Mouse (Mus musculus): ENCODE measurements around the gene Dysf. TPM values are rescaled to one million over a fixed set of nuclear protein-coding genes. Genes with fewer than 3 reads are reported as not detected.

The Dysf gene
- polyA plus RNA-seq, 1 experiment from 2014 or later: 12.4 TPM

DNA sequence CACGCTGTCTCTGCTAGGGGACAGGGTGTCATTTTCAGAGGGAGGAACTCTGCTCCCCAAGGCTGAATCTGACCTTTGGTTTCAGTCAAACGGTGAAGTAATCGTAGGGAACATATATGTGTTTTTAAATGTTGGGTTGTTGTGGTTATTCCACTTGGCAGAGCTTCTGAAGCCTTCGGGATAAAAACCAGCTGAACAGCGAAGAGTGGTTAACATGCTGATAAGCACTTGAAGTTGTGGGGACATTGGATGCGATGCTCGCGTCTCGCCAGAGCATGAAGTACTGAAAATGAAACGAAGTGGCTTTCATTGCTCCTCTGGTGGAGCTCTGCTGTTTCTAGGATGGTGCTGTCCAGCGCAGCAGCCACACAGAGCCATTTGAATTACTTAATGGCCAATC, 102.7 kb downstream of the Dysf start:
- WGBS: 45% methylated on average over 11 of the region's 11 CpGs
- H3K4me1 ChIP-seq (replicated peaks): peaks cover 20% of the 10 kb centered on the region
- H3K9me3 ChIP-seq (replicated peaks): no peaks in the 10 kb centered on the region
- 0 out of 2 replicates have a peak overlapping the region, but pooled peaks have one; percentile 17 for H3K27ac ChIP-seq
- no peak overlapping the region for H3K4me3 ChIP-seq
- no peak overlapping the region for H3K9ac ChIP-seq
- ATAC-seq (replicated peaks; ENCODE audit: insufficient number of reproducible peaks, insufficient read depth, low FRiP score, low read depth): no peak
- peaks cover 12% of the 10 kb centered on the region; the same call in 1 of the 2 replicates for H3K27me3 ChIP-seq
- H3K36me3 ChIP-seq: peaks cover 7% of the 10 kb centered on the region; the same call in 1 of the 2 replicates
- H3K4me2 ChIP-seq: no peak overlapping the region; the same call in 1 of the 2 replicates

DNA sequence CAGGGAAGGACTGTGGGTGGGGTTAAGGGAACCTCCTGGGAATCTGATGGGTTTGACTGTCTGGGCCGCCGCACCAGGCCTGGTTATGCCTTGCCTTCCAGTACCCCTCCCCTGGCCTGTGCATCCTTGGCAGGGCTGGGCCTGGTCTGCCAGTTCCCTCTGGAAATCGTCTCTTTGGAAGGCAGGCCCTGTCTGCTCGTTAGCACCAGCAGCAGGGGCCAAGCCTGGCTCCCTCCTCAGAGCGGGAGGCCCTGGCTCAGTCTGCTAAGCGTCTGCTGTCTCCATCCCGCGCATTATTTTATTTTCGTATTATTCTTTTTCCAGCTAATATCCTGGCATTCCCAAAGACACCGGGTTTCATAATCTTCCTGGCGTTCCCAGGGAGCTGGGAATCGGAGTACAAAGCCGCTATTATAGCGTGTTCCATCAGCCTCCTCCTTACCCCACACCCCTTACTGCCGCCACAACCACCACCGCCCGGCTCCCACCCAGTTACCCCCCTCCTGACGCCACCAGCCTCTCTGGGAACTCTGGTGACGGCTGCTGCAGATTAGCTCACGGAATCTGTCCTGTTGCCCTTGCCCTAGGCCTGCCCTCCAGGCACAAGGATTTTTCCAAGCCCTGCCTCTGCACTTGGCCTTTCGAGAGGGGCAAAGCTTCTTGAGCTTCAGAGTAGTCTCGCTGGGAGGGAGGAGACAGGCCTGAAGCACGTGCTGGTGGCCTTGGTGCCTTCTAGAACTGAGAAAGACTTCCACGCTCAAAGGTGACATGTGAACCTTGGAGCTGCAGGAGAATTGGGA, 111.5 kb downstream of the Dysf start:
- ATAC-seq (replicated peaks; ENCODE audit: insufficient number of reproducible peaks, insufficient read depth, low FRiP score, low read depth): no peak
- Histone ChIP-seq H3K4me3 (no peak overlapping the region), H3K4me2 (no peak overlapping the region), H3K9me3 (replicated peaks) (no peaks in the 10 kb centered on the region), H3K36me3 (no peaks in the 10 kb centered on the region), H3K27me3 (no peaks in the 10 kb centered on the region), H3K27ac (no peak overlapping the region), H3K9ac (no peak overlapping the region), H3K4me1 (replicated peaks) (peaks cover 8% of the 10 kb centered on the region)
- 51% methylated on average over 24 of the region's 24 CpGs for WGBS

DNA sequence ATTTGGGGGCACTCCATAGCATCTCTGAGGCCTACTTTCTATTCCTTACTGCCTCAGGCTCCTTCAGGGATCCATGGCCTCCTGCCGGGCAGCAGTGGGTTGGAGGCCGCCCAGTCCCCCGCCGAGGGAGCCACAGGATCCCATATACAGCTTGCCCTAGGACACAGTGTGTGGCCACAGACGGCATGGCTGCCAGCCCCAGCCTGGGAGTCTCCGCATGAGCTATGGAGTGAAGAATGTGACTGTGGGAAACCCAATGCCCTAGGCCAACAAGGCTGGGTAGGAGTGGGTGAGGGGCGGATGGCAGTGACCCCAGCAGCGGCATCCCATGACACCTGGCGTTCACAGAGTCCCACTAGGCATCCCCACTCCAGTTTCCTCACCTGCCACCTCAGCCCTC, 116.2 kb downstream of the Dysf start:
- H3K9ac ChIP-seq: no peak overlapping the region
- H3K9me3 ChIP-seq (replicated peaks): no peaks in the 10 kb centered on the region
- no peaks in the 10 kb centered on the region for H3K27me3 ChIP-seq
- H3K36me3 ChIP-seq: no peaks in the 10 kb centered on the region
- H3K4me2 ChIP-seq: no peak overlapping the region
- peaks cover 8% of the 10 kb centered on the region for H3K4me1 ChIP-seq (replicated peaks)
- no peak overlapping the region for H3K4me3 ChIP-seq
- H3K27ac ChIP-seq: no peak overlapping the region
- ATAC-seq (replicated peaks; ENCODE audit: insufficient number of reproducible peaks, insufficient read depth, low FRiP score, low read depth): no peak
- WGBS: 87% methylated on average over 9 of the region's 9 CpGs

DNA sequence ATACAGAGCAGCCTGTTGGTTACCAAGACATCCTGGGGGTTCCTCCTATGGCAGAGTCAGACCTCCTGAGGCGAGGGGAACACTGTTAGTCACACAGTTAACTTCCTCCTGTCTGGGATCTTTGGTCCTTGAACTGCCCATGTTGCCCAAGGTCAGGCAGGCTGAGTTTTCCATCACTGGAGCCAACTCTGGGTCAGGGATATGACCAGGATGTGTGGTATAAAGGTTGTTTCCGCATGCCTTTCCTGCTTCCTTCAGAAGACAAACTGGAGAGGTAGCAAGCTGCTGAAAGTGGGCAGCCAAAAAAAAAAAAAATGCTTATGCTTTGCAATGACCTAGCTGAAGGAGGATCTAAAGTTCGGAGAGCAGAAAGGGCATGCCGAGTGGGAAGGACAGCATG, 116.7 kb downstream of the Dysf start:
- Histone ChIP-seq H3K4me2 (no peak overlapping the region), H3K9ac (no peak overlapping the region), H3K27ac (no peak overlapping the region), H3K4me3 (no peak overlapping the region), H3K36me3 (no peaks in the 10 kb centered on the region), H3K27me3 (no peaks in the 10 kb centered on the region), H3K4me1 (replicated peaks) (peaks cover 8% of the 10 kb centered on the region), H3K9me3 (replicated peaks) (no peaks in the 10 kb centered on the region)
- 77% methylated on average over 4 of the region's 4 CpGs for WGBS
- no peak for ATAC-seq (replicated peaks; ENCODE audit: insufficient number of reproducible peaks, insufficient read depth, low FRiP score, low read depth)

DNA sequence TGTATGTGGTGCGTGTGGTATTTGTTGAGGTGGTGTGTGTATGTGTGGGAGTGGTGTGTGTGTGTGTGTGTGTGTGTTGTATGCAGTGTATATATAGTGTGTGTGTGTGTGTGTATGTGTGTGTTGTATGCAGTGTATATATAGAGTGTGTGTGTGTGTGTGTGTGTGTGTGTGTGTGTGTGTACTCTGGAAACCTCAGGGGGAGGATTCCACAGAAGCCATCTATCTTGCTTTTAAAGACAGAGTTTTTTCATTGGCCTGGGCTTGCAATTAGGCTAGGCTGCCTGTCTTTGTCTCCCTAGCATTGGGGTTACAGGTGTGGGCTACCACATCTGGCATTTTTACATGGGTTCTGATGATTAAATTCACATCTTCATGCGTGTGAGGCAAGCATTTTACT, 119.8 kb downstream of the Dysf start:
- no peak for ATAC-seq (replicated peaks; ENCODE audit: insufficient number of reproducible peaks, insufficient read depth, low FRiP score, low read depth)
- peaks cover 9% of the 10 kb centered on the region for H3K4me1 ChIP-seq (replicated peaks)
- no peak overlapping the region for H3K4me2 ChIP-seq
- no peak overlapping the region for H3K9ac ChIP-seq
- 83% methylated on average over 2 of the region's 2 CpGs for WGBS
- no peaks in the 10 kb centered on the region for H3K36me3 ChIP-seq
- no peak overlapping the region for H3K4me3 ChIP-seq
- no peak overlapping the region for H3K27ac ChIP-seq
- no peaks in the 10 kb centered on the region for H3K9me3 ChIP-seq (replicated peaks)
- H3K27me3 ChIP-seq: no peaks in the 10 kb centered on the region

DNA sequence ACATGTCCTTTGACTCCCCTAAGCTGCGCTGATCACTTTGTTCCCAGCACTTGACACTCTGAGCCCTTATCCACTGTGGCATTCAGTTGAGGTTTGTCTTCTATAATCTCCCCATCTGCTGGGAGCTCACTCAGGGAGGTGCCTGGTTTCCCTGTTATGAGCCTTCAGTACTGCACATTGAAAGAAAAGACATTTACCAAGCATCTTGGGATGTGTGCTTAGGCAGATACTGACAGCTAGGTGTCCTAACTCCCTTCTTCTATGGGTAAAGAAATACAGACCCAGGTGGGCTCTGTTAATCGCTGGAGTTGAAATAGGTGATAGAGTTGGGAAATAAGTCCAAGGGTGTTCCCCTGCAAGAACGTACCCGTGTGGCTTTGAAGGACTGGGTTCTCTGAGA, 122.5 kb downstream of the Dysf start:
- Histone ChIP-seq H3K9ac (no peak overlapping the region), H3K36me3 (no peaks in the 10 kb centered on the region), H3K4me3 (no peak overlapping the region), H3K4me2 (no peak overlapping the region), H3K27me3 (no peaks in the 10 kb centered on the region), H3K4me1 (replicated peaks) (peaks cover 21% of the 10 kb centered on the region), H3K27ac (no peak overlapping the region), H3K9me3 (replicated peaks) (no peaks in the 10 kb centered on the region)
- ATAC-seq (replicated peaks; ENCODE audit: insufficient number of reproducible peaks, insufficient read depth, low FRiP score, low read depth): no peak
- 87% methylated on average over 4 of the region's 4 CpGs for WGBS

DNA sequence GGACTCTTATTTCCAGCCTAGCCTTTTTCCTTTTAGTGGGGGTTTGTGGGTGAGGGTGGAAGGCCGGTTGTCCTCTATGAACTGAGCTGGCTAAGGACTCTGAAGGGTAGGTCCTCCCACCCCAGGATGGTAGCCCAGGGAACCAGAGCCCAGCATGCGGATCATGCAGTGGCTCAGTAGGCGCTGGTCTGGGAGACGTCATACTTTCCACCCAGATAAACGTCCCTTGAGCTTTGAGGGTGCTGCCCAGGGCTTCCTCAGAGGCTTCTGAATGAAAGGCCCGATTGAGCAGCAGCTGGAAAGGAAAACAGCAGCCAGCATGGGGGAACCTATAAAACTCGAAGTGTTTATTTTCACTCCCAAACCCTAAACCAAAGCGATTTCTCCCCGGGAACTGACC, 123.1 kb downstream of the Dysf start:
- H3K9me3 ChIP-seq (replicated peaks): no peaks in the 10 kb centered on the region
- no peak overlapping the region for H3K4me2 ChIP-seq
- no peak overlapping the region for H3K9ac ChIP-seq
- no peaks in the 10 kb centered on the region for H3K27me3 ChIP-seq
- no peak overlapping the region for H3K4me3 ChIP-seq
- ATAC-seq (replicated peaks; ENCODE audit: insufficient number of reproducible peaks, insufficient read depth, low FRiP score, low read depth): no peak
- 50% methylated on average over 9 of the region's 9 CpGs for WGBS
- no peaks in the 10 kb centered on the region for H3K36me3 ChIP-seq
- 0 out of 2 replicates have a peak overlapping the region, but pooled peaks have one; percentile 17 for H3K27ac ChIP-seq
- H3K4me1 ChIP-seq (replicated peaks): peaks cover 21% of the 10 kb centered on the region

DNA sequence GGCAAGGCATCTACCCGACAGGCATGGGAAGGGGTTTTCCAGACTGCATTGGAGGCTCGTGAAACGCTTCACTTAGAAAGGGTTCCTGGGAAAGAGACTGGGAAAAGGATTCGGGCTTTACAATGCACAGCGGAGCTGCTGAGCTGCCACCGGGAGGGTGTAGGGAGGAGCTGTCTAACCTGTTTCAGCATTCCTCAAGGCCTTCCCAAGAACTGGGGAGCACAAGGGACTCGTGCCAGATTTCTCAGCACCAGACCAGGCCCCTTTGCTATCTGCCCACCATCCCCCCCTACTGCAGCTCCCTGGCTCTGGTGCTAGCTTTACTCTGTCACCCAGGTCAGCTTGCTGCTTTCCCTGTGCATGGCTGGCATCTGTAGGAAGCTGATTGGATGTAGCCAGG, 124.7 kb downstream of the Dysf start:
- ATAC-seq (replicated peaks; ENCODE audit: insufficient number of reproducible peaks, insufficient read depth, low FRiP score, low read depth): no peak
- Histone ChIP-seq H3K4me2 (no peak overlapping the region), H3K4me1 (replicated peaks) (peaks cover 21% of the 10 kb centered on the region), H3K36me3 (no peaks in the 10 kb centered on the region), H3K9ac (no peak overlapping the region), H3K27ac (no peak overlapping the region), H3K9me3 (replicated peaks) (no peaks in the 10 kb centered on the region), H3K4me3 (no peak overlapping the region), H3K27me3 (no peaks in the 10 kb centered on the region)
- 70% methylated on average over 7 of the region's 7 CpGs for WGBS

DNA sequence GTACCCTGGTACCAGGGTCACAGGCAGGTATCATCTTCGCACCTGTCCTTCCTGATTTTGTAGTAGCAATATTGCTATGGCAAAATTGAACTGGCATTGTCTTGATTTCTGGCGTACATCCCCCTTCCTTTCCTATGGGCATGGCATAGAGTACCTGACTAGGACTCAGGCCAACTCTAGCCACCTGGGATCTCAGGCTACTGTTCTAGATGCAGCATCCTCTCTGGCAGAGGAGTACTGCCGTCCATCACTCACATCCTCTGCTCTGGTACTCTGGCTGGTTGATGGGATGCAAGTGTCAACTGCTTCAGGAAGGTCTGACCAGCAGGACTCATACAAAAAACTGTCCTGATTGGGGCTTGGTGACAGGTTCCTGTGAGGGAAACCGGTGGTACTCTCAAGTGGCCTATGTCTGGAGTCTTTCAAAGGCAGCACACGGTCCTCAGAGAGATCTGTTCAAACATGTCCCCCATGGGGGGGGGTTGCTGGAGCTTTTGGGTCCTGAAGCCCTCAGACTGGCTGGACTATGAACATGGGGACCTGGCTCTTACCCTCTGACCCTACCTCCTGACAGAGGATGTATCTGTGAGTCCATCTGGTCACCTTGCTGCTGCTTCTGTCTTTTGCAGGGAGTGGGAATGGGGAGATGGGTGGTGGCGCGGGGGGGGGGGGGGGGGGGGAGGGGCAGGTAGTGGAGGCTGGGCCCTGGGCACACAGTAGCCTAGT, 125.8 kb downstream of the Dysf start:
- no peak overlapping the region for H3K9ac ChIP-seq
- H3K4me1 ChIP-seq (replicated peaks): peaks cover 21% of the 10 kb centered on the region
- no peak for ATAC-seq (replicated peaks; ENCODE audit: insufficient number of reproducible peaks, insufficient read depth, low FRiP score, low read depth)
- WGBS: 62% methylated on average over 5 of the region's 7 CpGs
- no peak overlapping the region for H3K4me3 ChIP-seq
- no peaks in the 10 kb centered on the region for H3K27me3 ChIP-seq
- no peak overlapping the region for H3K4me2 ChIP-seq
- H3K36me3 ChIP-seq: no peaks in the 10 kb centered on the region
- no peak overlapping the region for H3K27ac ChIP-seq
- H3K9me3 ChIP-seq (replicated peaks): no peaks in the 10 kb centered on the region

DNA sequence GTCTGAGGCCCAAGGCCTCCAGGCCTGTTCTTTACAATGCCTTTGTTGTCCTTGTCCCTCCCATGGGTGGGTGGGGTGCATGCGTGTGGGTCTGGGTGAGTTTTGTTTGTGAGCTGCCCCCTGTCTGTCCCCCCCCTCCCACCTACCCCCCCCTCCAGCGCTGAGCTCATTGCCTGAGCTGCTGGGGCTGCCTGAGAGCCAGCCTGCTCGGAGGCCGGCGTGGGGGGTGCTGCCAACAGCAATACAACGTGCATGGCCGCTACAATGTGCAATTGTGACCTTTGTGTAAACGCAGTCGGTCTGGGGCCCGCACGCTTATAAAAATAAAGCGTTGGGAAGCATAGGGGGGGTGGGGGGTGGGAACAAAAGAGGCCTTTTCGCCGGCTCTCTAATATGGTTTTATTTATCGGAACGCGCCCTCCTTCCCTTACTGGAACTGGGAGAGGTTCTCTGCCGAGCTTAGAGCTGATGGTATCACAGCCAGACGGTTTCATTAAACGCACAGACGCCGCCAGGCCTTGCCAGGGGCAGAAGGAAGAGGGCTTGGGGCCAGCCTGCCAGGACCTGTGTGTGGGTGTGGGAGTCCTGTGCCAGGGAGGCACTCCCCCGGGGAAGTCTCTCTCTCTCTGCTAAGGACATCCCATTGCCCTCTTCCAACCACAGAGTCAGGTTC, 126.5 kb downstream of the Dysf start:
- ATAC-seq (replicated peaks; ENCODE audit: insufficient number of reproducible peaks, insufficient read depth, low FRiP score, low read depth): peak; percentile 61
- WGBS: 51% methylated on average over 23 of the region's 23 CpGs
- H3K36me3 ChIP-seq: no peaks in the 10 kb centered on the region

DNA sequence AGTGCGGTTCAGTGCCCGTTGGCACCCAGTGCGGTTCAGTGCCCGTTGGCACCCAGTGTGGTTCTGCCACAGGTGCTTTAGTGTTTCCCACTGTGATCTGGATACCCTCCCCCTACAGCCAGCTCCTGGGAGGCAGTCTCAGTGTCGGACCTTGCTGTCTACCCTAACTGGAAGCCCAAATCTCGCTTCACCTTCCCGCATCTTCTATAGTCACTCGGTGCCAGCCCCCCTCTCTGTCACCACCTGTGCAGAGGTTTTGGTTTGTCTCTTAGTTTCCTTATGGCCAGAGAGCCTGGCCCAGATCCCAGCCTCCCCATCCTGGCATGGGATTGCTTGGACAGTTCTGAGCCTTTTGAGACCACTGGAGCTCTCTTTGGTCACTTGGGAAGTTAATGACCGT, 127.3 kb downstream of the Dysf start:
- Histone ChIP-seq H3K27ac (no peak overlapping the region), H3K4me3 (no peak overlapping the region), H3K4me2 (no peak overlapping the region), H3K4me1 (replicated peaks) (peaks cover 32% of the 10 kb centered on the region), H3K9me3 (replicated peaks) (no peaks in the 10 kb centered on the region), H3K36me3 (no peaks in the 10 kb centered on the region), H3K27me3 (no peaks in the 10 kb centered on the region), H3K9ac (no peak overlapping the region)
- no peak for ATAC-seq (replicated peaks; ENCODE audit: insufficient number of reproducible peaks, insufficient read depth, low FRiP score, low read depth)
- WGBS: 88% methylated on average over 9 of the region's 9 CpGs

More for the DNA sequence above, 126.5 kb downstream of the Dysf start:
- Histone ChIP-seq H3K27me3 (no peaks in the 10 kb centered on the region), H3K4me2 (no peak overlapping the region), H3K4me1 (replicated peaks) (peaks cover 25% of the 10 kb centered on the region), H3K9me3 (replicated peaks) (no peaks in the 10 kb centered on the region), H3K27ac (no peak overlapping the region), H3K4me3 (no peak overlapping the region), H3K9ac (no peak overlapping the region)

All from heart, embryonic 15.5 days (tissue).